Mouse (Mus musculus): ENCODE results near the gene Hgfac.

Hgfac gene

GRCm38 (mm10) chr5:35041268-35041829 lies at the start of gene Hgfac:
Gene Hgfac, plus strand, starts transcription at chr5:35041509.
- peak; percentile 20 for DNase-seq (ENCODE audit: low read depth, low spot score)

DNA sequence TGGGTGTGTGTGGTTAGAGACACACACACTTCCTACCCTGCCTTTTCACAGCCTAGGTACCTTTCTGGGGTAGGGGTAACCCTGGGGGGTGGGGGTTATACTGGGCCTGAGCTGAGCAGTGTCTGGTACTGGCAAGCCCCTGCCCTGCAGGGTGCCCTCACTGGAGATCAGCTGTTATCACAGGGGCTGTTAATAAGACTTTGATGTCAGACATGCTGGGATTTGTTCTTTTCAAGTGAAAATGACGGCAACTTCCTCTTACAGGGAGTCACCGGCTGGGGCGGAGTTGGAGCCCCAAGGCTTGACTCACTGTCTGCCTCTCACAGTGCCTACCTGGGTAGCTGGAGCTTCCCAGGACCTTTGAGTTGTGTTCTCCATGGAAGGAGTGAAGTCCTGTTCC lies 42.6 kb upstream of the Hgfac start:
- DNase-seq (ENCODE audit: low read depth, low spot score) = no peak

GRCm38 (mm10) chr5:34999281-34999680 lies 42.0 kb upstream of the Hgfac start:
- no peak for DNase-seq (ENCODE audit: low read depth, low spot score)

- DNase-seq (ENCODE audit: low read depth, low spot score) = no peak
Observed at GRCm38 (mm10) chr5:35000323-35000722, 41.0 kb upstream of the Hgfac start.

DNA sequence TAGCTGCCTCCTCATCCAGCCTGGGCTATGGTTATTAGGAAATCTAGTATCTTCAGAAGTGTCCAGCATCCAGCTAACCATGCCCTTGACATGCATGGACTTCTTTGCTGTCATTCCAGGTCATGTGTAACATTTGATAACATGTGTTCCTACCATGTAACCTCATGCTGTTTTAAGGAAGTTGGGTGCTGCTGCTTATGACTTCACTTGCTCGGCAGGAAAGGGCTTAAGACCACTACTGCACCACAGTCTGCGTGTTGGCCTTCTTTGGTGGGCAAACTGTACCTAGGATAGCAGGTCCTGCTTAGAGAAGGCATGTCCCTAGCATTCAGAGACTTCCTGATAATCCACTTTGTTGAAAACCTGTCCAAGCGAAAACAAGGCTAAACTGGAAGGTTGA lies 40.2 kb upstream of the Hgfac start:
- DNase-seq (ENCODE audit: low read depth, low spot score) = no peak

GRCm38 (mm10) chr5:35003611-35004162 lies 37.6 kb upstream of the Hgfac start:
- no peak for DNase-seq (ENCODE audit: low read depth, low spot score)

- DNase-seq (ENCODE audit: low read depth, low spot score) = no peak
Observed at GRCm38 (mm10) chr5:35004769-35005168, 36.5 kb upstream of the Hgfac start.

DNA sequence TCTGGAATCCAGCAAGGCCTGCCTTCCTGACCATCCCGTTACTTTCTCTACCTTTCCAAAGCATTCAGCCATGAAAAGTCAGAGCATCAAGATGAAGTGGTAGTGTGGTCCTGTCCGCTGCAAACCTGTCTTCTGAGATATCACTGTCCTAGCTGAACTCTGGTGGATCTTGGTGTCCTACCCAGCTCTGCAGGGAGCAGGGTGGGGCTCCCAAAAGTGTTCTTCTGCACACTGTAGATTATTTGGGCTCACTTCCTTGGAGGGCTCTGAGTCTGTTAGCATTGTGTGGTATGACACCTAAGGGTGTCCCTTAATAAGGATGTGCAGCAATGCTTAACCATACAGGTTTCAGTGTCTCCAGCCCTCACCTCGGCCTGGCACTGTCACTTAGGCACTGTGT lies 35.6 kb upstream of the Hgfac start:
- DNase-seq (ENCODE audit: low read depth, low spot score) = no peak

DNA sequence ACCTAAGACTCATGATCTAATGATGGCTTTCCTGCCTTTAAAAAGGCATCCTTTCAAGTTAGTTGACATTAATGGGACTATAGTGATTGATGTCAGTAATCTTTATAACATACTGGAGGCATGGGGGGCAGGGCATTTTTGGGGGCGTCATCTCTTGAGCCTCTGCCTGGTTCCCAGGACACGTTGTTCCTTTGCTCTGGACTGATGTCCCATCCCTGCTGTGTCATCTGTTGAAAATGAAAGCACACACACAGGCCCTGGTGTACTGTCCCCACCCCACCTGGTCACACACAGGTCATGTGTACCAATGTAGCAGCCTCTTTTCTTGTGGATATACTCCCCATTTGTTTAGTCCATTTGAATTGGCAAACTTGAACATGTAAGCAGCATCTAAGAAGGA lies 34.7 kb upstream of the Hgfac start:
- DNase-seq (ENCODE audit: low read depth, low spot score) = no peak

GRCm38 (mm10) chr5:35009163-35009562 lies 32.1 kb upstream of the Hgfac start:
- DNase-seq (ENCODE audit: low read depth, low spot score) = no peak

DNA sequence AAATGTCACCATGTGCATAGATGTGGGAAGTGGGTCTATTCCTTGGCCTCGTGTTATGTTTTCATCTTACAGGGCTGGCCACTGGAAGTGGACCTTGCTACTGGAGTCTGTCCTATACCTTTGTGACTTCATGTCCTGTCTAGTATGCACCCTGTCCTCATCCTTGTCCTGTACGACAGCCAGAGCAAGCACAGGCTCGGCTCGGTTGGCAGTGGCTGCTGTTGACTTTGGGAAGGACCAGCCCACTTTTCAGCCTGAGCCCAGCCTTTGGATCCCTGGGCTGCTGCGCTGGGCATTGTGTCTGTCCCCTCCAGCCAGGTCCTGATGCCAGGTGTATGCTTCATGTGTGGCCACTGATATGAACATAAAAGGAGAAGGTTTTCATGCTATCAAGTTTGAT lies 30.7 kb upstream of the Hgfac start:
- DNase-seq (ENCODE audit: low read depth, low spot score) = no peak

GRCm38 (mm10) chr5:35011156-35011923 lies 30.0 kb upstream of the Hgfac start:
- DNase-seq (ENCODE audit: low read depth, low spot score) = no peak

DNA sequence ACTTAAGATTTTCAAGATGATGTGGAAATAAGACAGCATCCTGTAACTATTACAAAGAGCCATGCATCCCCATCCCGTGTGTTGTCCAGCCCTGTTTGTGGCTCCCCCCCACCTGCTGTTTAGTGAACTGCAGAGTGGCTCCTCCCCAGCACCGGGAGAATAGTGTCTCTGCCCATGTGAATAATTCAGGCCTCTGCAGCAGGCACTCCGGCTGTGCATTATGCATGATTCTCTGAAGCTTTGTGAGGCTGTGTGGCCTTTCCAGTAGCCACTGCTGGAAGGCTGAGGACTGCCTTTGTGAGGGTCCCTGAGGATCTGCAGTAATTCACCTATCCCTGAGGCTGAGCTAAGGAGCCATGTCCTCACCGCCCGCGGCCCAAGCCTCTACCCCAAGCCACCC lies 27.3 kb upstream of the Hgfac start:
- no peak for DNase-seq (ENCODE audit: low read depth, low spot score)

DNA sequence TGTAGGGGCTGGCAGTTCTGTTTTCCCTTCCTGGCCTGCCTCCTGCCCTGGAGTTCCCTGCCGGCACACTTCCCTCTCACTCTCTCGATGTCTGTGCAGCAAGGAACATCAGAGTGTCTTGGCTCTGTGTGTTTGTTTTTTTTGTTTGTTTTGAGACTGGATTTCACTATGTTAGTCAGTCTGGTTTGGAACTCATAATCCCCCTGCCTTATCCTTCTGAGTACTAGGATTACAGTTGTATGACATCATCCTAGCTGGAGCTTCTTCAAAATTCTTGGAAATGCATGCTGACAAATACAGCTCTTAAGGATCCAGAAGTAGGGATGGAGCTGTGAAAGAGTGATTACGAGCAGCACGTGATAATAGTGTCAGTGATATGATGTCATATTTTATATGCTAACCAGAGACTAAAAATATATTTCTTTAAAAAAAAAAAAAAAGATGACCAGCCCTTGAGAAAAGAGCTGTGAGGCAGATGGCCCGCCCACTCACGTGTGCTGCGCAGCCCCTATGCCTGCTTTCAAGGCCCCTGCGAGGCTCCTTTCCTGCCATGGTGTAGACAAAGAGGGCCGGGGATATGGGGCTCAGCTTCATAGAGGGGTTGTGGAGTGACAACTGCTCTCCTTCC lies 21.5 kb upstream of the Hgfac start:
- DNase-seq (ENCODE audit: low read depth, low spot score) = no peak

DNA sequence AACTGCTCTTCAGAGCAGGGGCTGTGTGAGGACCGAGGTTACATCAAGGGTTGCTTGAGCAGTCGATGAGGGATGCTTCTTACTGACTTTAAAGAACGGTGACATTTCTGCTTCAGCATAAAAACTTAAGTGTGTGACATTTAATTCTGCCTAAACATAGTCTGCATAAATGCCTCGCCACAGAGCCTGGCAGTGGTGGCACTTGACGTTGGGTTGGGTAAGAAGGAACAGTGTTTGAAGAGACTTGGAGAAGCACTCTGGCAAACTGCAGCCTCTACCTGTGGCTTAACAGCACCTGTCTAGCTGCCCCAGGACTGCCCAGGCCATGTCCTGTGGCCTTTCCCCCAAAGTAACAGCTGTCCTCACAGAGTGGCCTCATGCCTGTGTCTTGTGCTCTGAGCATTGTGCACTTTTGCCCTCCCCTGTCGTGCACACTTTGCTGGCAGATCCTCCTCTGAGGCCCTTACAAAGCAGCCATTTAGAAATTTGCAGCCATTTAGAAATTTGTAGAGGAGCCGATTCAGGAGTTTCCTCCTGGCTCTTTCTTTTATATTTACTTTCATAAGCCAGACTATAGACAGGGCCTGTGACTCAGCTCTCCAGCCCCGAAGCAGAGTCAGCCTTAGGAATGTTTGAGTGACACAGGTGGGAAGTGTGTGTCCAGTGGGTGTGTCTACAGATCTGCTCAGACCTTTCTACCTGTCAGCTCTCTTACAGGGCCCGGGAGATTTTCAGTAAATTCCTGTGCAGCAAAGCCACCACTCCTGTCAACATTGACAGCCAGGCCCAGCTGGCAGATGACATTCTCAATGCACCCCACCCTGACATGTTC lies 20.7 kb upstream of the Hgfac start:
- DNase-seq (ENCODE audit: low read depth, low spot score) = no peak

DNA sequence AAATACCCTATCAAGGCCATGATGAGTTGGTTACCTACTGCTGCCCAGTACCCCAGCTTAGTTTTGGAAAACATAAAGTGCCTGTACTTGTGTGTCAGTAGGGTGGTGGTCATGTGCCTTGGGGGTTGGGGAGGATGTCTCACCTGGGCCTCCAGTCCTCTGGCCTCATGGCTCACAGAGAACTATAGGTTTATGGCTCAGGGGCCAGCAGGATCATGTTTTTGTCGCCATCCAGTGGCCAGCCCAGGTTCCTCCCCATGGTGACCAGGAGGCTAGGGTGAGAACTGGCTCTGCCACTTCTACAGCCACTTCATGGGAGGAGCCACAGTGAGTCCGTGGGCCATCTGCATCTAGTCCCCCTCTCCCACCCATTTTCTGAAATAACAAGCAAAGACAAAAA lies 16.3 kb upstream of the Hgfac start:
- DNase-seq (ENCODE audit: low read depth, low spot score) = peak; percentile 43

DNA sequence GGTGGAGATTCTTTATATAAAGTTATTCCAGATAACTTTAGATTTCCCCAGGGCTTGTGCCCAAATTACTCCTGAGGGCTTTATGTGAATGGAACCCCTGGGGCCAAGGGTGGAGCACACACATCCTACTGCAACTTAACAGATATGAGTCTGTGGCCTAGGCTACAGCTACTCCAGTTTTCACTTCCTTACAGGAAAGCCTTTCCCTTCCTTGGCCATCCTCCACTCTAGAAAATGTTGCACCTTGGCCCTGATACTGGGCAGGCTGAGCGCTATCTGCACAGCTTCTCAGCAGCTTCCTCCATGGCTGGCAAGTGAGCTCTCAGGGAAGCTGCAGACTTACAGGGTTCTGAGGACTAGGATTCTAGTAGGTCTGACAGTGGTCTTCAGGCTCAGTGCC lies 12.0 kb upstream of the Hgfac start:
- no peak for DNase-seq (ENCODE audit: low read depth, low spot score)

DNA sequence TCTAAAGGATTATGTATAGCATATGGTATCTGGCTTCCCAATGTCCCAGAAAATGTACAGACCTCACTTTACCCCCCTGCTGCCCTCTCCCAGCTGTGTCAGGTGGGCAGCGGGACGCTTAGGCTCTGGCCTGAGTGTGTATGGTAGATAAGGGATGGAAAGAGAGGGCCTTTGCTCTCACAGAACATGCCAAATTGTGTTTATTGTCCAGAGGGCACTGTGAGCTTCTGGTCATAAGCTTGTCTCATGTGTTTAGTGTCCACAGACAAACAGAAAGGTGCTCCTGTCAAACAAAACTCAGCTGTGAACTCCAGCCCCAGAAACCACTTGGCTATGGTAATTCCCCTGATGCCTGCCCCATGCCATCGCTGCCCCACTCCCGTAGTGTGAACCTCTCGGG lies 11.6 kb upstream of the Hgfac start:
- no peak for DNase-seq (ENCODE audit: low read depth, low spot score)

DNA sequence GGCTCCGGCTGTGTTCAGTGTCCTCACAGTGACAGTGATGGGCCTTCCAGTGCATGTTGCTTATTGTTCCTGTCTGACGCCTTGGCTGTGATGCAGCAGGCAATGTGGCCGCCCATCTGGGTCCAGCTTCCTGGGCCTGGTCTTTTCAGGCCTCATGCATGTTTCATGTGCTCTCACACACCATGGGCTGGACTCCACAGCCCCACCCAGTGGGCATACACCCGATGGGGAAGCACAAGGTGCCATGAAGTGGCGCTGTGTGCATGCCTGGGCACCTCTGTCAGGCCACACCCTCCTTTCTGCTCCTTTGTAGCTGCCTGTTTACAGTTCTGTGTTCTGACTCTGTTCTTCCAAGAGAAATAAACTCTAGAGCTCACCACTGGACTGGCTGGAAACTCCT lies 8.2 kb upstream of the Hgfac start:
- DNase-seq (ENCODE audit: low read depth, low spot score) = peak; percentile 36

DNA sequence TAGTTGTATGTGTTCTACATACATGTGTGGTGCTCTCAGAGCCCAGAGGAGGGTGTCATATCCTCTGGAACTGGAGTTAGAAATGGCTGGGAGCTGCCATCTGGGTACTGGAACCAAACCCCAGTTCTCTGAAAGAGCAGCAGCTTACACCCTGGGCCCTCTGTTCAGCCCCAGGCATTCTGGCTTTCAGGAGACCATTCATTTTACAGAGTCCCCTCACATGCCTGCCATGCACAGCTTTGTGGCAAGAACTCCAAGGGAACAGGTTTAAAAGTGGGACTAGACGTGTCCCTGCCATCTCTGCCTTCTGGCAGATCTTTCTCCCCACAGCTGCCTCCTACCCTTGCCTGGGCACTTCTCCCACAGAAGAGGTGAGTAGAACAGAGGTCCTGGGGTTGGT lies 7.7 kb upstream of the Hgfac start:
- DNase-seq (ENCODE audit: low read depth, low spot score) = no peak

DNA sequence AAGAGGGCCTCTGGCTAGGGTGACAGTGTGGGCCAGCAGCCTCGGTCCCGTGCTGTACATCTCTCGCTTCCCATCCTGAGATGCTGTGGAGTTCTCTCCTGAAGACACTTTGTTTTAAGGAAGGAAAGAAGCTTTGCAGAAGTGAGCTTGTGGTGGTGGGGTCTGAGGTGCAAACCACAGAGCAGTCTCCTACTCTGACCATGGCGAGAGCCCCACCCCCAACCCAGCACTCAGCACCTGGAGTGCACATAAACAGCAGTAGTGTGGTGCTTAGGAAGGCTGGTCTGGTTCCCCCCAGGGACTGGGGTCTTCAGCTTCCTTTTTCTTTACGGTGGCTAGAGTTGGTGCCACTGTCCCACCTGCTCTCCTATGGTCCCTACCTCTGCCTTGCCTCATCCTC lies 6.2 kb upstream of the Hgfac start:
- DNase-seq (ENCODE audit: low read depth, low spot score) = no peak

- no peak for DNase-seq (ENCODE audit: low read depth, low spot score)
Observed at GRCm38 (mm10) chr5:35035795-35036194, 5.5 kb upstream of the Hgfac start.

Measured in CD4-positive, CD25-positive, alpha-beta regulatory T cell, adult 2 months (primary cell).